Mouse (Mus musculus): ENCODE results near the gene Ttc7.

GRCm38 (mm10) chr17:87284482-87285040 lies 1.9 kb downstream of the Ttc7 start:
- no peak for TF ChIP-seq ZNF384 (IDR thresholded peaks at IDR 0.05; ENCODE audit: low read depth, low read length)
- no peak for TF ChIP-seq HCFC1 (IDR thresholded peaks at IDR 0.05; ENCODE audit: borderline replicate concordance, insufficient read depth, low read length)
- TF ChIP-seq ZC3H11A (IDR thresholded peaks at IDR 0.05; ENCODE audit: borderline replicate concordance, low read depth, low read length): no peak
